Mouse (Mus musculus) embryonic facial prominence, embryonic 11.5 days (tissue): Measurements from ENCODE around the gene Atp2b1. TPM values are rescaled to one million over a fixed set of nuclear protein-coding genes. Genes with fewer than 3 reads are reported as not detected.
"Not testable (repeated sequence)": the region's sequence is repeated elsewhere in the genome, so short reads cannot be mapped to it uniquely, and the experiment has no call there.

ENCODE experiments used
- ATAC-seq: fragments of 200-750 bp; cut with Nextera tagmentation; replicated peaks from 2 replicates; pipeline ENCODE4 v1.8.0; 2017; ENCODE audit warnings: low read depth; ENCODE audit not compliant: insufficient number of reproducible peaks, low FRiP score, low TSS enrichment
- DNase-seq: peaks from one replicate; pipeline ENCODE4 v3.0.0-alpha.2; 2015; ENCODE audit warnings: low spot score
- H3K27ac ChIP-seq: fragments of 300-500 bp; sonication (generic); replicated peaks from 2 replicates; pipeline ENCODE4 v1.5.1; 2014; ENCODE audit warnings: mild to moderate bottlenecking, low read depth, low read length, control low read depth
- H3K27me3 ChIP-seq: fragments of 300-500 bp; sonication (generic); 2 replicates; pipeline ENCODE4 v1.6.1; 2014; ENCODE audit warnings: mild to moderate bottlenecking, low read length, moderate library complexity, mixed read lengths; ENCODE audit not compliant: control insufficient read depth, insufficient read depth
- H3K36me3 ChIP-seq: fragments of 300-500 bp; sonication (generic); replicated peaks from 2 replicates; pipeline ENCODE4 v1.6.1; 2014; ENCODE audit warnings: low read depth, mild to moderate bottlenecking, low read length, moderate library complexity, mixed read lengths; ENCODE audit not compliant: control insufficient read depth, insufficient read depth
- H3K4me1 ChIP-seq: fragments of 300-500 bp; sonication (generic); 2 replicates; pipeline ENCODE4 v1.6.1; 2014; ENCODE audit warnings: low read length, mixed read lengths; ENCODE audit not compliant: control insufficient read depth, insufficient read depth
- H3K4me2 ChIP-seq: fragments of 300-500 bp; sonication (generic); 2 replicates; pipeline ENCODE4 v1.6.1; 2014; ENCODE audit warnings: low read depth, mild to moderate bottlenecking, control low read depth, low read length, moderate library complexity
- H3K4me3 ChIP-seq: fragments of 300-500 bp; sonication (generic); 2 replicates; pipeline ENCODE4 v1.5.1; 2014; ENCODE audit warnings: low read depth, low read length, control low read depth
- H3K9ac ChIP-seq: fragments of 300-500 bp; sonication (generic); replicated peaks from 2 replicates; pipeline ENCODE4 v1.6.1; 2014; ENCODE audit warnings: mild to moderate bottlenecking, control low read depth, low read length
- H3K9me3 ChIP-seq: fragments of 300-500 bp; sonication (generic); replicated peaks from 2 replicates; pipeline ENCODE4 v1.6.1; 2016; ENCODE audit warnings: mild to moderate bottlenecking, low read length, inconsistent platforms, mixed read lengths; ENCODE audit not compliant: control insufficient read depth
- WGBS: fragments of 180-500 bp; shearing (Covaris S2); extraction: QIAGEN DNeasy Blood & Tissue Kit; methylation state at CpG from one replicate; pipeline ENCODE4 v1.1.7; 2014; 5-methylcytosine and 5-hydroxymethylcytosine counted together
- polyA plus RNA-seq: library from polyadenylated mRNA; unstranded; fragments of >200 nt; fragmentation: Nextera tagmentation; extraction: Ambion mirVana; gene quantifications from 2 replicates; pipeline ENCODE4 v1.2.1, GENCODE M21; 2014

Atp2b1 gene
- polyA plus RNA-seq, 1 experiment from 2014 or later, result 92.0 TPM

GRCm38 (mm10) chr10:98991964-98992363 lies 77.8 kb downstream of the Atp2b1 start:
- Histone ChIP-seq H3K4me1 (no peaks in the 10 kb centered on the region), H3K27me3 (no peaks in the 10 kb centered on the region), H3K4me2 (no peak overlapping the region), H3K27ac (no peak overlapping the region), H3K36me3 (peaks cover 2% of the 10 kb centered on the region; the same call in 1 of the 2 replicates), H3K9me3 (no peaks in the 10 kb centered on the region), H3K4me3 (no peak overlapping the region), H3K9ac (no peak overlapping the region)
- ATAC-seq (no peak), DNase-seq (no peak)
- 85% methylated on average over 3 of the region's 3 CpGs for WGBS

GRCm38 (mm10) chr10:98993186-98993585 lies 79.0 kb downstream of the Atp2b1 start:
- Histone ChIP-seq H3K4me2 (no peak overlapping the region), H3K9me3 (no peaks in the 10 kb centered on the region), H3K27ac (no peak overlapping the region), H3K4me3 (no peak overlapping the region), H3K27me3 (no peaks in the 10 kb centered on the region), H3K4me1 (no peaks in the 10 kb centered on the region), H3K36me3 (peaks cover 2% of the 10 kb centered on the region; the same call in 1 of the 2 replicates), H3K9ac (no peak overlapping the region)
- WGBS, result 92% methylated on average over 8 of the region's 8 CpGs
- ATAC-seq (no peak), DNase-seq (no peak)

GRCm38 (mm10) chr10:98995016-98995747 lies 81.0 kb downstream of the Atp2b1 start:
- not testable (repeated sequence) for ATAC-seq, H3K4me2 ChIP-seq, H3K9ac ChIP-seq, H3K27me3 ChIP-seq, H3K36me3 ChIP-seq, H3K4me3 ChIP-seq, H3K4me1 ChIP-seq, H3K27ac ChIP-seq, DNase-seq, H3K9me3 ChIP-seq
- 92% methylated on average over 6 of the region's 6 CpGs for WGBS

- WGBS, result 93% methylated on average over 3 of the region's 3 CpGs
- DNase-seq (no peak), ATAC-seq (no peak)
- Histone ChIP-seq H3K36me3 (no peaks in the 10 kb centered on the region), H3K4me1 (no peaks in the 10 kb centered on the region), H3K9ac (no peak overlapping the region), H3K27ac (no peak overlapping the region), H3K4me2 (no peak overlapping the region), H3K4me3 (no peak overlapping the region), H3K27me3 (no peaks in the 10 kb centered on the region), H3K9me3 (no peaks in the 10 kb centered on the region)
Measured at GRCm38 (mm10) chr10:99004866-99005265, 90.7 kb downstream of the Atp2b1 start.

GRCm38 (mm10) chr10:99011084-99011483 lies 96.9 kb downstream of the Atp2b1 start:
- no peaks in the 10 kb centered on the region for H3K27me3 ChIP-seq
- DNase-seq, result no peak
- H3K36me3 ChIP-seq, result no peaks in the 10 kb centered on the region
- WGBS, result 75% methylated on average over 3 of the region's 3 CpGs
- H3K4me3 ChIP-seq, result no peak overlapping the region
- H3K4me1 ChIP-seq, result no peaks in the 10 kb centered on the region
- H3K9me3 ChIP-seq, result no peaks in the 10 kb centered on the region
- H3K27ac ChIP-seq, result no peak overlapping the region
- no peak overlapping the region for H3K4me2 ChIP-seq
- H3K9ac ChIP-seq, result no peak overlapping the region
- ATAC-seq, result no peak

- no peak overlapping the region for H3K4me3 ChIP-seq
- WGBS, result 84% methylated on average over 5 of the region's 5 CpGs
- H3K27me3 ChIP-seq, result no peaks in the 10 kb centered on the region
- H3K4me2 ChIP-seq, result no peak overlapping the region
- H3K9me3 ChIP-seq, result no peaks in the 10 kb centered on the region
- no peaks in the 10 kb centered on the region for H3K4me1 ChIP-seq
- no peaks in the 10 kb centered on the region for H3K36me3 ChIP-seq
- ATAC-seq, result no peak
- H3K9ac ChIP-seq, result no peak overlapping the region
- H3K27ac ChIP-seq, result no peak overlapping the region
- no peak for DNase-seq
Measured at GRCm38 (mm10) chr10:99012086-99012485, 97.9 kb downstream of the Atp2b1 start.

DNA sequence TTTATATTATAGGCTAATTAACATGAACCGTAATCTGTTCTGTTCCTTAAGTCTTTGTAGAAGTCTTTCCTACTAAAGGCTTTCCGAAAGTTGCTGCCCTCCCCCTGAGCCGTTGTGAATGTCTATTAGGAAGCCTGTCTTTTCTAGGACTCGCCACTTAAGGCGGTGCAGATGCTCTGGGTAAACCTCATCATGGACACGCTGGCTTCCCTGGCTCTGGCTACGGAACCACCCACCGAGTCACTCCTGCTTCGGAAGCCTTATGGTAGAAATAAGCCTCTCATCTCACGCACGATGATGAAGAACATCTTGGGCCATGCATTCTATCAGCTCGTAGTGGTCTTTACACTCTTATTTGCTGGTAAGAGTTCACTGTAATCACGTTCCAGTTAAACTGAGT lies 100.5 kb downstream of the Atp2b1 start:
- Histone ChIP-seq H3K27ac (no peak overlapping the region), H3K36me3 (no peaks in the 10 kb centered on the region), H3K9me3 (no peaks in the 10 kb centered on the region), H3K4me3 (no peak overlapping the region), H3K27me3 (no peaks in the 10 kb centered on the region), H3K4me2 (no peak overlapping the region), H3K4me1 (no peaks in the 10 kb centered on the region), H3K9ac (no peak overlapping the region)
- no peak for DNase-seq
- WGBS, result 94% methylated on average over 13 of the region's 13 CpGs
- ATAC-seq, result no peak

- H3K4me2 ChIP-seq, result no peak overlapping the region
- WGBS, result 92% methylated on average over 5 of the region's 5 CpGs
- H3K27ac ChIP-seq, result no peak overlapping the region
- H3K4me1 ChIP-seq, result no peaks in the 10 kb centered on the region
- H3K9me3 ChIP-seq, result no peaks in the 10 kb centered on the region
- H3K4me3 ChIP-seq, result no peak overlapping the region
- H3K36me3 ChIP-seq, result no peaks in the 10 kb centered on the region
- DNase-seq (no peak), ATAC-seq (no peak)
- no peak overlapping the region for H3K9ac ChIP-seq
- H3K27me3 ChIP-seq, result no peaks in the 10 kb centered on the region
Measured at GRCm38 (mm10) chr10:99016996-99017395, 102.8 kb downstream of the Atp2b1 start.
